Mouse (Mus musculus) liver, adult 2 months (tissue): ENCODE data around the gene Ccdc177. TPM values are rescaled to one million over a fixed set of nuclear protein-coding genes. Genes with fewer than 3 reads are reported as not detected.

Source experiments
- DNase-seq: peaks from one replicate; pipeline ENCODE4 v3.0.0-alpha.2; 2011; ENCODE audit warnings: low read depth, low spot score; ENCODE audit errors: extremely low read depth
- H3K27ac ChIP-seq: fragments of 200-500 bp; replicated peaks from 2 replicates; pipeline ENCODE4 v1.5.1; 2012; ENCODE audit warnings: low read depth, mild to moderate bottlenecking, control low read depth, inconsistent platforms, low read length; ENCODE audit not compliant: insufficient read depth
- H3K27me3 ChIP-seq: fragments of 200-500 bp; 2 replicates; pipeline ENCODE4 v1.6.1; 2012; ENCODE audit warnings: mild to moderate bottlenecking, moderate library complexity, low read length, inconsistent platforms; ENCODE audit not compliant: control insufficient read depth, insufficient read depth
- H3K36me3 ChIP-seq: fragments of 200-500 bp; 2 replicates; pipeline ENCODE4 v1.6.1; 2012; ENCODE audit warnings: low read length, inconsistent platforms; ENCODE audit not compliant: control insufficient read depth, insufficient read depth
- H3K4me1 ChIP-seq: fragments of 200-500 bp; 2 replicates; pipeline ENCODE4 v1.6.1; 2011; ENCODE audit warnings: low read length; ENCODE audit not compliant: control insufficient read depth, insufficient read depth
- H3K4me3 ChIP-seq: fragments of 200-500 bp; 2 replicates; pipeline ENCODE4 v1.5.1; 2011; ENCODE audit warnings: low read depth, mild to moderate bottlenecking, control low read depth, low read length, moderate library complexity; ENCODE audit not compliant: insufficient read depth
- H3K79me2 ChIP-seq: fragments of 200-500 bp; 2 replicates; pipeline ENCODE4 v1.6.1; 2012; ENCODE audit warnings: inconsistent platforms, mild to moderate bottlenecking, low read length, moderate library complexity; ENCODE audit not compliant: control insufficient read depth, insufficient read depth
- H3K9ac ChIP-seq: fragments of 200-500 bp; 2 replicates; pipeline ENCODE4 v1.6.1; 2012; ENCODE audit warnings: low read depth, mild to moderate bottlenecking, control low read depth, inconsistent platforms, low read length
- CTCF ChIP-seq: fragments of 200-500 bp; IDR thresholded peaks from 2 replicates; pipeline ENCODE4 v1.5.1; 2011; ENCODE audit warnings: low read depth, low read length, control low read depth
- POLR2A ChIP-seq: fragments of 200-500 bp; IDR thresholded peaks from 2 replicates; pipeline ENCODE4 v1.6.1; 2011; ENCODE audit warnings: low read length, control low read depth; ENCODE audit not compliant: insufficient read depth; ENCODE audit errors: extremely low read depth
- WGBS: fragments of 180-500 bp; shearing (Covaris S2); methylation state at CpG from one replicate; pipeline ENCODE4 v1.1.7; 2018; 5-methylcytosine and 5-hydroxymethylcytosine counted together
- polyA plus RNA-seq: library from polyadenylated mRNA; depleted of rRNA; stranded (reverse); fragments of >200 nt; gene quantifications from 2 replicates; pipeline ENCODE4 v1.2.3, GENCODE M21; 2012; rRNA removed
- total RNA-seq: library from RNA; depleted of rRNA; stranded (reverse); fragments of >200 nt; gene quantifications from 2 replicates; pipeline ENCODE4 v1.2.3, GENCODE M21; 2014; rRNA removed

The Ccdc177 gene
- total RNA-seq: not detected in 2 replicates
- not detected in 2 replicates for polyA plus RNA-seq

GRCm38 (mm10) chr12:80760396-80760801 is at the start of gene Ccdc177:
TSS of gene Ccdc177 (minus strand) at chr12:80760687.
- H3K9ac ChIP-seq: no peak within 1 kb of the TSS

GRCm38 (mm10) chr12:80810005-80810404 is 49.5 kb upstream of the Ccdc177 start:
- H3K4me1 ChIP-seq: peaks cover 41% of the 10 kb centered on the region

More at GRCm38 (mm10) chr12:80760396-80760801, at the start of gene Ccdc177:
- Histone ChIP-seq H3K4me3 (no peak within 1 kb of the TSS), H3K27me3 (peaks cover 27% of the 10 kb centered on the region; the same call in 1 of the 2 replicates), H3K27ac (no peak within 1 kb of the TSS), H3K36me3 (no peaks in the 10 kb centered on the region), H3K79me2 (no peaks in the 10 kb centered on the region), H3K4me1 (peaks cover 4% of the 10 kb centered on the region; the same call in 1 of the 2 replicates)
- WGBS: 1% methylated on average over 24 of the region's 24 CpGs
- TF ChIP-seq POLR2A: no peak
- peak; percentile 87 for TF ChIP-seq CTCF
- DNase-seq: peak; percentile 41

GRCm38 (mm10) chr12:80807451-80808085 is 47.1 kb upstream of the Ccdc177 start:
- Histone ChIP-seq H3K36me3 (no peaks in the 10 kb centered on the region), H3K27ac (no peak overlapping the region; the same call in 1 of the 2 replicates), H3K4me1 (peaks cover 44% of the 10 kb centered on the region), H3K4me3 (no peak overlapping the region), H3K27me3 (no peaks in the 10 kb centered on the region), H3K79me2 (peaks cover 55% of the 10 kb centered on the region), H3K9ac (no peak overlapping the region)
- no peak for DNase-seq
- 75% methylated on average over 2 of the region's 2 CpGs for WGBS
- TF ChIP-seq CTCF (no peak), POLR2A (no peak)

More at GRCm38 (mm10) chr12:80810005-80810404, 49.5 kb upstream of the Ccdc177 start:
- Histone ChIP-seq H3K4me3 (no peak overlapping the region), H3K27me3 (no peaks in the 10 kb centered on the region), H3K36me3 (no peaks in the 10 kb centered on the region), H3K79me2 (peaks cover 44% of the 10 kb centered on the region), H3K9ac (no peak overlapping the region), H3K27ac (no peak overlapping the region)
- WGBS: 57% methylated on average over 2 of the region's 2 CpGs
- DNase-seq: no peak
- TF ChIP-seq POLR2A: no peak
- TF ChIP-seq CTCF: no peak

- DNase-seq: no peak
Measured at GRCm38 (mm10) chr12:80804861-80805428, 44.5 kb upstream of the Ccdc177 start.

GRCm38 (mm10) chr12:80803924-80804323 is 43.4 kb upstream of the Ccdc177 start:
- Histone ChIP-seq H3K4me3 (no peak overlapping the region), H3K27ac (peak overlapping the region; percentile 39), H3K79me2 (peaks cover 45% of the 10 kb centered on the region), H3K27me3 (no peaks in the 10 kb centered on the region), H3K4me1 (peaks cover 25% of the 10 kb centered on the region), H3K9ac (no peak overlapping the region), H3K36me3 (no peaks in the 10 kb centered on the region)
- DNase-seq: peak; percentile 69
- no peak for TF ChIP-seq POLR2A
- TF ChIP-seq CTCF: no peak
- 8% methylated on average over 3 of the region's 3 CpGs for WGBS

More at GRCm38 (mm10) chr12:80804861-80805428, 44.5 kb upstream of the Ccdc177 start:
- no peak for TF ChIP-seq CTCF
- TF ChIP-seq POLR2A: no peak
- H3K27me3 ChIP-seq: no peaks in the 10 kb centered on the region
- H3K9ac ChIP-seq: no peak overlapping the region
- 92% methylated on average over 6 of the region's 6 CpGs for WGBS
- H3K27ac ChIP-seq: no peak overlapping the region
- H3K4me3 ChIP-seq: no peak overlapping the region
- H3K36me3 ChIP-seq: no peaks in the 10 kb centered on the region
- peaks cover 31% of the 10 kb centered on the region for H3K4me1 ChIP-seq
- peaks cover 51% of the 10 kb centered on the region for H3K79me2 ChIP-seq

- WGBS: 100% methylated on average over 1 of the region's 1 CpGs
- DNase-seq: no peak
- H3K9ac ChIP-seq: no peak overlapping the region
- no peaks in the 10 kb centered on the region for H3K27me3 ChIP-seq
- H3K4me3 ChIP-seq: no peak overlapping the region
- peaks cover 23% of the 10 kb centered on the region for H3K4me1 ChIP-seq
- TF ChIP-seq CTCF: no peak
- TF ChIP-seq POLR2A: no peak
- H3K36me3 ChIP-seq: no peaks in the 10 kb centered on the region
- H3K79me2 ChIP-seq: peaks cover 36% of the 10 kb centered on the region
- H3K27ac ChIP-seq: no peak overlapping the region
Measured at GRCm38 (mm10) chr12:80801443-80801842, 41.0 kb upstream of the Ccdc177 start.
